Mouse (Mus musculus): ENCODE data around the gene Celf2. TPM values are rescaled to one million over a fixed set of nuclear protein-coding genes. Genes with fewer than 3 reads are reported as not detected.
"Not testable (repeated sequence)": the region's sequence is repeated elsewhere in the genome, so short reads cannot be mapped to it uniquely, and the experiment has no call there.

Celf2 gene
- total RNA-seq, 4 experiments from 2014 or later, result 18.8 to 36.3 (median 25.9) TPM

- DNase-seq, result no peak
These were observed 923.2 kb downstream of the Celf2 start for GRCm38 (mm10) chr2:6586122-6586681.

- DNase-seq, result no peak
These were observed 924.2 kb downstream of the Celf2 start for GRCm38 (mm10) chr2:6585069-6585754.

DNA sequence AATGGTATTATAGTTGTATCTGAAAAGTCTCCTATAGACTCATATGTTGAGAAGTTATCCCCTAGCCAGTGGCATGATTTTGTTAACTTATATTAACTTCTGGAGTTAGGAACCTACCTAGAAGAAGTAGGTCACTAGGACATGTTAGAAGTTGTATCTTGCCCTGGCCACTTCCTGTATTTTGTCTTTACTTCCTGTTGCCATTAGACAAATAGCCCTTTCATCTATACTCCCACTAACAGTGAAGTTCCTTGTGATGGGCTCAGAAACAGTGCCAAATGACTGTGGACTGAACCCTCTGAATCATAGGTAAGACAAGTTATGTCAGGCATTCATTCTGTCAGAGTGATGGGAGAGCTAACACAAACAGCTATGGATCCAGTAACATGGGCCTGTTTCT lies 926.7 kb downstream of the Celf2 start:
- DNase-seq, result no peak

GRCm38 (mm10) chr2:6580066-6580465 lies 929.3 kb downstream of the Celf2 start:
- no peak for DNase-seq

DNA sequence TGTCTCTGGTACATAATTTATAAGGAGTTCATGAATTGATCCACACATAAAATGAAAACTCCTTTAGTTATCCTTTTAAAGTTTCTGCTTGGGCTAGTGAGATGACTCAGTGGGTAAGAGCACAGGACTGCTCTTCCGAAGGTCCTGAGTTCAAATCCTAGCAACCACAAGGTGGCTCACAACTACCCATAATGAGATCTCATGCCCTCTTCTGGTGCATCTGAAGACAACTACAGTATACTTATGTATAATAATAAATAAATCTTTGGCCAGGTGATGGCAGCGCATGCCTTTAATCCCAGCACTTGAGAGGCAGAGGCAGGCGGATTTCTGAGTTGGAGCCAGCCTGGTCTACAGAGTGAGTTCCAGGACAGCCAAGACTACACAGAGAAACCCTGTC lies 934.0 kb downstream of the Celf2 start:
- not testable (repeated sequence) for DNase-seq

GRCm38 (mm10) chr2:6573640-6574039 lies 935.7 kb downstream of the Celf2 start:
- no peak for DNase-seq

GRCm38 (mm10) chr2:6572976-6573375 lies 936.4 kb downstream of the Celf2 start:
- no peak for DNase-seq

GRCm38 (mm10) chr2:6569040-6569542 lies 940.3 kb downstream of the Celf2 start:
- no peak for DNase-seq

- no peak for DNase-seq
These were observed 944.2 kb downstream of the Celf2 start for GRCm38 (mm10) chr2:6565175-6565574.

DNA sequence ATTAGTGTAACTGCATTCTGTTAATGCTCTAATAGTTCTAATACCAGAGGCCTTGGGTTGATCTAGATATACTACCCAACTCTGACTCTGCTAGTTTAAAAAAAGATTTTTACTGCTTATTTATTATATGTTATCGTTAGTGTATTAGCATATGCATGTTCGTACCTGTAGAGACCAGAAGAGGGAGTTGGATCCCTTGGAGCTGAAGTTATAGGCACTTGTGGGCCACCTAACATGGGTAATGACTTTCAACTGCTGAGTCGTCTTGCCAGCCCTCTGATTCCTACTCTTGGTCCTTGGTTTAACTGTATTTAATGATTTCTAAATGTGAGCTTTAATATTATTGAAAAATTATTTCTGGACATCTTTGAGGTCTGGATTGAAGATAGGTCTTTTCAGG lies 948.0 kb downstream of the Celf2 start:
- no peak for DNase-seq

DNA sequence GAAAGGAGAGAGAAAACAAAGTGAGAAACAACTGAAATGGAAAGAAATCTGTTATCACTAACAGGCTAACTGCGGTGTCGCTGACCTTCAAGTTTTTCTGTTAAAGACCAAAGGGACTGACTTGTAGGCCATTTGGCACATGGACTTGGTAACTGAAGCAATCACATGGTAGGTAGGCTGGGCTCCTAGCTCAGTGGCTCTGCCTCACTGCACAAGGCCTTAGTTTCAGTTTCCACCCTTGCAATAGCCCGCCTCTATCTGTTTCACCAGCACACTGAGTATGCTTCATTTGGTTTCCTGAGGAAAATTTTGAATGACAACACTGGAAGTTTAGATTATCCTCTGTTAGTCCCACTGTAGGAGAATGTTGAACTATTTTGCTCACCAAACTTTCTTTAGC lies 948.6 kb downstream of the Celf2 start:
- DNase-seq, result no peak

- no peak for DNase-seq
These were observed 949.8 kb downstream of the Celf2 start for GRCm38 (mm10) chr2:6559581-6559980.

DNA sequence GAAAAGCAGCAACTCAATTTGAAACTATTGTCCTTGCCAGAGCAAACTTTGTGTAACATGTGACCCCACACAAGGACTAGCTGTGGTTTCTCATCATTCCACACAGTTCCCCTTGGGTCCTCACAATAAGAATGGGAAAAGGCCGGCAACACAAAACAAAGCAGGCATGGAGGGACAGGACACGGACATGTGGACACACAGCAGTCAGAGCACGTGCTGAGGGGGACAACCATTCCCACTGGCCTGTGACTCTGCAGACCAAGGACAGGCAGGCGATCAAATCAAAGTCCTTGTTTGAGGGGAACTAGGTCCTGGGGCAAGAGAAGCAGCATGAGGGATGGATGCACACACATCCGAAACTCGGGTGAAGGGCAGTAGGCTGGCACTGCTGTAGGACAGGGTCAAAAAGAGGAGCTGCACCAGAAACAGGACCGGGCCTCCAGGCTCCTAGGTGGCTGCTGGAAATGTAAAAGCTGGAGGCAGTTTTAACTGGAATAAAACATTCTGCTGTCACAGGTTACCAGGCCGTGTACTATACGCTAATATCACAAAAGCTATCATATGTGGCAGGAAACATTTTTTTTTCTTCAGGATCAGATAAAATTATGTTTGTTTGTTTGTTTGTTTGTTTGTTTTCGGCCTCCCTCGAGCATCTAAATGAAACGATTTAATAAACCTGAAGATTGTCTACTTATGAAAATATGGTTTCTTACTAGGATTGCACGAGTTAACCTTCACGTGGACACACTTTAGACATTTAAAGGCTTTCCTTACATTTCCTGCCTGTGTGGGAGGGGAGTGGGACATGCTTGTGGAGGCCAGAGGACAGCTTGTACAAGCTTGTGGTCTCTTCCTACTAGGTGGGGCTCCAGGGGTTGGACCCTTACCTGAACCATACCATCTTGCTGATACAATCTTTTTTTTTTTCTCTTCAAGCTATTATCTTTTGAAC lies 950.8 kb downstream of the Celf2 start:
- no peak for DNase-seq

DNA sequence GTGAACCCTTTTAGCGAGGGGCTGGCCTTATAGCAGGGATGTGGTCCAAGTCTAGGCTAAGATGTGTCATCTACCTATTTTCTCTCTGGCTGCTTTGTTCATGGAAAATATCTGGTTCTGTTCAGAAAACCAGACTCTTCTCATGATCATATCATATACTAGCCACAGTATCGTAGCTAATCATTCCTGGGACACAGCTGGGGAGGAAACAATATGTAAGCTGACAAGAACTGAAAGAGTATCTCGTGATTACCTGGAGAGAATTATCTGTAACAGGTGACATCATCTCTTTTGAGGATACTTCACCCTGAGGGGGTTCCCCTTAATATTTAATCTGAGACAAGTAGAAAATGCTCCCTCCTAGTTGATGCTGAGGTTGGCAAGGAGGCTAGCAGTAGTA lies 951.6 kb downstream of the Celf2 start:
- no peak for DNase-seq

DNA sequence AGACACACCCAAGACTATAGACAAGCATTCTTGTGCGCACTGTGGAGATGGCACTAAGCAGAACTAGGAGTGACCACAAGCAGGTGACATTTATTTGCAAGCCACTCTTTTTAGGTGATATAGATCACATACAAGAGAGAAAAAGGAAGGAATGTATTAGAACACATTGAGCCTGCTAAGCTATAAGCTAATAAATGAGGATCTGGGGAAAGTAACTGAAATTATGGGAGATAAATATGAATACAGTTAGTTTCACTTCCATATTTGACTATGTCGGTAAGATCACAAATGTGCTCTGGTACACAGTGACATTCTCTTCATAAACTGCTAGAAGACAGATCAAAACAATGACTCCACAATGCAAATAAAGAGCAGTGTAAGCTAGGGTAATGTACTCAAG lies 952.5 kb downstream of the Celf2 start:
- DNase-seq, result no peak

DNA sequence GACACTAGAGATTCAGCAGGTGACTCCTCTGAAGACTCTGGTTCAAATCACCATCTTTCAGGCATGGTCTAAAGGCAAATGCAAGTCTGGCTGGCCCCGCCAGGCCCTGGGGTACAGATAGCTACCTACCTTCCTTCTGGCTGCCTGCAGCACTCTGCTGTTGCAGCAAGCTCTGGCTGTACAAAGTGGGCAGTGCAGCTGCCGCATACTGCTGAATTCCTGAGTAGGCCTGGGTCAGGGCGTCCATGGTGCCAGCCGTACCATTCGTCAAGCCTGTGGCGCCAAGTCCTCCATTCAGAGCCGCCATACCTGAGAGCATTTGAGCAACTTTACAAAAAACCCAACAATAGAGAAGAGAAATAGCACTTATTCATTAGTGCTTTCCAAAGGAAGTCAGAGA lies 955.7 kb downstream of the Celf2 start:
- no peak for DNase-seq

- no peak for DNase-seq
These were observed 960.1 kb downstream of the Celf2 start for GRCm38 (mm10) chr2:6549251-6549650.

DNA sequence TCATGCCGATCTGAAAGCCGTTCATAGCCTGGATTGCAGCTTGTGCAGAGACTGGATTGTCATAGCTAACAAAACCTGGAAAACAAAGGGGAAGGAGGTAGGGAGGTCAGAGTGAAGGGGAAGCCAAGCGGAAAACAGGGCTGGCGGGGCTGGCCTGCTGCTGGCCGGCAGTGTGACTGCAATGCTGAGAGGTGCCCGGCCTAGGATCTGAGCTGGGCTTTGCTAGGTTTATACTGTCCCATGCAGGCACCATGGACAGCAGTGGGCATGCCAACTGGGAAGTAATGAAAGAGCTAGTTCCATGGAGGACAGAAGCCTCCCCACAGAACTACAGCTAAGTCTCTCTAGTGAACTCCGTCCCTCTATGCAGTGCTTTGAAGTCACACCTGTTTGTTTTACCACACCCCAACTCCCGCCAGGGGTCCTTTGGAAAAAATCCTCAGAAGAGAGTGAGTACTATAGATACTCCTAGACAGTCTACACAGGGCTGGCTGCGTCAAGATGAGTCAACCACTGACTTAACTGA lies 962.2 kb downstream of the Celf2 start:
- no peak for DNase-seq

DNA sequence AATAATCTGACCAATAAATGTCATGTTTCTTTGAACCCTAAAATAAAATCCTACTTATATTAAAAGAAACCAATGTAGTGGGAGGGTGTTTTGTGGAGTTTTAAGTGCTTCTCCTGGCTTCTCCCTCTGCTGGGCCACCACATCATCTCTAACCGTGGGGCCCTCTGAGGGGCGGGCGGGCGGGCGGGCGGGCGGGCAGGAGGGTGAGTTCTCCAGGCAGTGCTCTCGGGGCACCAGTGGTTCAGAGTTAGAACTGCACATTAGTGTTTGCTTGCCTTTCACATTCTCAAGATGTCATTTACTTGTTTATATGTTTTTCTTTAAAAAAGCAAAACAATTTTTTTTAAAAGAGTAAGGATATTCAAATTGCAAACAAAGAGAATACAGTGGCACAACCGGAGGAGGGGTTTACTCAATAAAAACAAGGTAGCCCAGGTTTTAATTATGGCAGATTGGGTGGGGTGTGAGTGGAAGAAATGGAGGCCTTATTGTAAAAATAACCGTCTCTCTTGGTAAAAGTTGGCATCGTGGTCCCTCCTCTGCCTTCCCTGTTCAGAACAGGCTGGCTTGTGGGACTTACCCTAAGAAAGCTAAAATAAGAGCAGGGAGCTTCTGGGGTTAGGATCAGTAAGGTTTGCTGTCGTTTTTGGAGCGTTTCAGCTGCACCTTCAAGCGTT lies 962.8 kb downstream of the Celf2 start:
- no peak for DNase-seq

GRCm38 (mm10) chr2:6545127-6545931 lies 964.0 kb downstream of the Celf2 start:
- no peak for DNase-seq

GRCm38 (mm10) chr2:6543650-6544049 lies 965.7 kb downstream of the Celf2 start:
- DNase-seq, result no peak

All from adrenal gland, adult 8-10 months (tissue).